Mouse (Mus musculus) CH12.LX (cell line): Measurements from ENCODE around the gene Nup210.

Experiments used
- CTCF ChIP-seq, 2 experiments: IDR thresholded peaks in 1 of 2; conservative IDR thresholded peaks in 1 of 2; 2 replicates each; pipeline ENCODE4 v1.5.1; 2011 to 2012; ENCODE audit warnings: low read depth in 2 of 2, low read length in 2 of 2, improper control_type of control experiment in 1 of 2, inconsistent platforms in 1 of 2, mild to moderate bottlenecking in 1 of 2, moderate library complexity in 1 of 2
- E2F4 ChIP-seq: IDR thresholded peaks from 2 replicates; pipeline ENCODE4 v1.6.1; 2011; ENCODE audit warnings: low read depth, low read length, improper control_type of control experiment; ENCODE audit not compliant: insufficient replicate concordance
- HCFC1 ChIP-seq: IDR thresholded peaks from 2 replicates; pipeline ENCODE4 v1.6.1; 2012; ENCODE audit warnings: low read depth, mild to moderate bottlenecking, inconsistent platforms, low read length, improper control_type of control experiment
- MAX ChIP-seq: IDR thresholded peaks from 2 replicates; pipeline ENCODE4 v1.6.1; 2011; ENCODE audit warnings: low read length, improper control_type of control experiment
- POLR2A ChIP-seq: IDR thresholded peaks from 2 replicates; pipeline ENCODE4 v1.6.1; 2011; ENCODE audit warnings: low read depth, mild to moderate bottlenecking, improper control_type of control experiment, low read length
- USF1 ChIP-seq: IDR thresholded peaks from 2 replicates; pipeline ENCODE4 v1.6.1; 2014; ENCODE audit warnings: low read depth, mild to moderate bottlenecking, inconsistent platforms, low read length, improper control_type of control experiment
- ZC3H11A ChIP-seq: IDR thresholded peaks from 2 replicates; pipeline ENCODE4 v1.6.1; 2012; ENCODE audit warnings: low read depth, mild to moderate bottlenecking, inconsistent platforms, low read length, improper control_type of control experiment
- ZNF384 ChIP-seq: IDR thresholded peaks from 2 replicates; pipeline ENCODE4 v1.6.1; 2012; ENCODE audit warnings: low read depth, low read length, improper control_type of control experiment, inconsistent platforms

DNA sequence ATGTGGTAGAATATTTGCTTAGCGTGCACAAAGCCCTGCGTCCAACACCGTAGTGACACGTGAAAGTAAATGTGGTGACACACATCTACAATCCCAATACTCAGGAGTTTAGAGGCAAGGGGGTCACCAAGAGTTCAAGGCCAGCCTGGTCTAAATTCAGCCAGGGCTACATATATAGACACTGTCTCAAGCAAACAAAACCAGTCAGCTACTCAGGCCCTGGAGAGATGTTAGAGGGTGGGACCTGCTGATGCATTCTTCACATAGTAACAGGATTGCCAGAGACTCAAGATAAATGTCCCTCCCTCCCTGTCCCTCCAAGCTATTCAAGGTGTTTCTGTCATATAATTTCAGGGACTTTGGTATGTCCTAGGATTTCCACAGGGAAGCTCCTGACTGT lies 117.5 kb downstream of the Nup210 start:
- no peak for TF ChIP-seq HCFC1
- no peak for TF ChIP-seq CTCF (conservative IDR thresholded peaks at IDR 0.05 in 1 of 2, IDR thresholded peaks at IDR 0.05 in 1 of 2; ENCODE audit: low read depth in 2 of 2, low read length in 2 of 2)
- TF ChIP-seq POLR2A, result no peak
- no peak for TF ChIP-seq USF1
- TF ChIP-seq ZNF384, result no peak
- no peak for TF ChIP-seq ZC3H11A
- TF ChIP-seq MAX, result no peak
- TF ChIP-seq E2F4, result no peak
